Mouse (Mus musculus): ENCODE data around the gene Tep1.
"Not testable (repeated sequence)": the region's sequence is repeated elsewhere in the genome, so short reads cannot be mapped to it uniquely, and the experiment has no call there.

The Tep1 gene

DNA sequence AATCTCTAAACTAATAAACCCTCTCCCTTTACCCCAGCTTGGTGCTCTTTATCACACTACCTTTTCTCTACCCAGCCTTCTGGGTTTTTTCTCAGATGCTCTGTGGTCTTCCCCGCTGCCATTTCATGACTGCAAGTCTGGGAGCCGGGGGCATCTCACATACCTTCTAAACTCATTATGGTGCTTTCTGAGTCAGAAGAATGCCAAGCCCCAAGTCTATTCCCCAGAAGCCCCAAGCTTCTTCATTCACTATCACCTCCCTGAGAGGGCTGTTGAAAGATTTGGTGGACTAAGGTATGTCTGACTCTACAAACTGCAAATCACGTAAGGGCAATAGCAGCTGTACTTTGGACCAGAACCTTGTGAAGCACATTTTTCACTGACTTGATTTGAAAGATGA, 3.4 kb downstream of the Tep1 start:
- no peak for DNase-seq

- not testable (repeated sequence) for DNase-seq
Measured at GRCm38 (mm10) chr14:50865005-50865404, 5.4 kb downstream of the Tep1 start.

GRCm38 (mm10) chr14:50862641-50863040, 7.7 kb downstream of the Tep1 start:
- DNase-seq, result no peak

DNA sequence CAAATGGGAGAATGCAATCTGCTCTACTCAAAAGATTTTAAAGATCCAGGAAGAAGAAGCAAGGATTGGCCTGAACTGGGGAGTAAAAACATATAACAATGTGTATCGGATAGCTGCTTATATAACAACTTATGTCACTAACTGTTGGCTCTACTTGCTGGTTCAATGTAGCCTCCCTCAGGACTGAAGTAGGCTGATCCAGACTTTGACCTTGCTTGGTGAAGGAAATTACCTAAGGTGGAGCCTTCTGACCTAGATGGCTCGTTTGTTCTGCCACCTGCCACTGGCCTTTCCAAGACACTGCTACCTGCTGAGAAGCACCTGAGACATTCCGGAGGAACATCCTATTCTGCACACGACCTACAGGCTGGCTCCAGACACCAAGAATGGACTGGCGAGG, 14.6 kb downstream of the Tep1 start:
- DNase-seq, result no peak

DNA sequence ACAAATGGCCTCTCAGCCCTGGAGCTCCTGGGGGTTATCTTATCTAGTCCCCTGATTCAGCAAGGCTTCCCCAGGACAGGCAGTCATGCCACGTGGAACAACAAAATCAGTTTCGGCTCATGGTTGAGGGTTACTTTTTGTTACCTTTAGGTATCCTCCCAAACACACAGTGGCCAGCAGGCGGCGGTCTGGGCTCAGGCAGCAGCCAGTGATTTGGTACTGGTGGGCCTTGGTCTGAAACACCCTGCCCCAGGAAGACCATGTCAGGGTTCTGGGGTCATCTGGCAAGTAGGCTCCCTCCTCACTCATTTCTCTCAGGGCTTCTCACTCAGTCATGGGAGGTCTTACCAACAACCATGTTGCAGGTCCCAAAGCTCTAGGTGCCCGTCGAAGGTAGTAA, 33.1 kb downstream of the Tep1 start:
- DNase-seq, result peak; percentile 7

- DNase-seq, result no peak
Measured at GRCm38 (mm10) chr14:50834435-50834834, 35.9 kb downstream of the Tep1 start.

DNA sequence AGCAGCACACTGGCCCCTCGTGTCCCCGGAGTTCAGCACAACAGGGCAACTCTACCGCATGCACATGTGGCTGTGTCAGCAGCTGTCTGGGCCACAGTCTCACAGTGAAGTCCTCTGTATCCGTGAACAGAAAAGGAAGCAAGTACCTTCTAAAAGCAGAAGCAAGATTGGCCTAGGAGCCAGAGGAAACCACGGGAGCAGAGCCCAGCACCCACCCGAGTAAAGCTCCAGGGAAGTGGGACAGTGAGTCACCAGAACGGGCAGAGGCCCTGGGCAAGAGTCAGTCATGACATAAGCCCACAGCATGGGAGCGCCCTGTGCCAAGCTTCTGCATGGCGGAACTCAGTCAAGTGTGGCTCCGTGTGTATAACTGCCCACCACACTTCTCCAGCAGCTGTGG, 36.4 kb downstream of the Tep1 start:
- DNase-seq, result no peak

GRCm38 (mm10) chr14:50829878-50830277, 40.5 kb downstream of the Tep1 start:
- DNase-seq, result no peak

GRCm38 (mm10) chr14:50826579-50826978, 43.8 kb downstream of the Tep1 start:
- DNase-seq, result no peak

DNA sequence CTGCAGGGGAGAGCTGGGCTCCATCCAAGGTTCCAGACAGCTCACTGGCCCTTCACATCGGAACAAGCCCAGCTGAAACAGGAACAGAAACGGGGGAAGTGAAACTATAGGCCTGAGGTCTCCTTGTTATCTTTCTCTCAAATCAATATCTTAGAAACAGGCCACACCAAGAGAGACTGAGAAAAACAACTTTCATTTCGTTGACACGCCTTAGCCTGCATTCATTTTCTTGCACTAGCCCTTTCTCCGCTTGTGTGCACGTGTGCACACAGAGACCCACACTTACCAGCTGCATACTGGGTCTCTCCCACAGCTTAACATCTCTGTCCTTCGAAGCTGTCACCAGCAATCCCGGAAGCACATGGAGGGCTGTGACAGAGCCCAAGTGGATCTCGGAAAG, 46.1 kb downstream of the Tep1 start:
- DNase-seq, result no peak

DNA sequence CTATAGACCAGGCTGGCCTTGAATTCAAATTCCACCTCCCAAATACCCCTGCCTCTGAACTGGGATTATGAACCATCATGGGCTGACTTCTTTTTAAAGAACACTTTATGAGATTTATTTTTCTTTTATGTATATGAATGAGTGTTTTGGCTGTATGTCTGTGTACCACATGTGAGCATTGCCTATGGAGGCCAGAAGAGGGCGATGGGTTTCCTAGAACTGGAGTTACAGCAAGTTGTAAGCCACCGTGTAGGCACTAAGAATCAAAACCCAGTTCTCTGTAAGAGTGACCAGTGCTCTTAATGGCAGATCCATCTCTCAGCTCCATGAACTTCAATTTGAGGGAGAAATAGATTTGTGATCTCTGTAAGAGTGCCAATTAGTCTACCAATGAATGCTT, 47.1 kb downstream of the Tep1 start:
- DNase-seq, result no peak

DNA sequence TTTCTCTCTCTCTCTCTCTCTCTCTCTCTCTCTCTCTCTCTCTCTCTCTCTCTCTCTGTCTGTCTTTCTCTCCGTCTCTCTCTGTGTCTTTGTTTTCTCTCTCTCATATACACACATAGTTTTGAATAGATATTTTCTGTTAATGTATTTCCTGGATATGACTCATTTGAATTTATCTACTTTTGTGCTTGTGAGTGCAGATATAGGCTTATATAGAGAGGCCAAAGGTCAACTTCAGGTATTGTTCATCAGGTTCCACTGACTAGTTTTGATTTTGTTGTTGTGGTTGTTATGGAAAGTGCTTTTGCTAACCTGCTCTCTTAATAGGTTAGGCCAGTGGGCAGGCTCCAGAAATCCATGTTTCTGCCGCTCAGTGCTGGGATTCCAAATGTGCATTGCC, 57.3 kb downstream of the Tep1 start:
- DNase-seq, result no peak

GRCm38 (mm10) chr14:50807487-50808072, 62.8 kb downstream of the Tep1 start, which contains the start of the genes Ccnb1ip1 and Parp2:
TSS of gene Ccnb1ip1 (minus strand) at chr14:50807732.
TSS of gene Parp2 (plus strand) at chr14:50807841.
- peak; percentile 99 for DNase-seq

DNA sequence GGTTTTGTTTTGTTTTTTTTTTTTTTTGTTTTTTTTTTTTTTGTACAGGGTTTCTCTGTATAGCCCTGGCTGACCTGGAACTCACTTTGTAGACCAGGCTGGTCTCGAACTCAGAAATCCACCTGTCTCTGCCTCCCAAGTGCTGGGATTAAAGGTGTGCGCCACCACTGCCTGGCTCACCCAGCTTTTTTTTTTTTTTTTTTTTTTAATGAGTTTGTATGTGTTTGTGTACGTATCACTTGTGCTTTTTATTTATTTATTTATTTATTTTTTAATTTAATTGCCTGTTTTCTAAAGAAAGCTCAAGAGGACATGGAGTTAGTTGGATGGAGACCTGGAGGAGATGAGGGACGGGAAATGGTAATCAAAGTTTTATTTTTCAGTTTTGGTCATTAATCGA, 63.9 kb downstream of the Tep1 start:
- not testable (repeated sequence) for DNase-seq

GRCm38 (mm10) chr14:50804683-50805082, 65.7 kb downstream of the Tep1 start:
- no peak for DNase-seq

DNA sequence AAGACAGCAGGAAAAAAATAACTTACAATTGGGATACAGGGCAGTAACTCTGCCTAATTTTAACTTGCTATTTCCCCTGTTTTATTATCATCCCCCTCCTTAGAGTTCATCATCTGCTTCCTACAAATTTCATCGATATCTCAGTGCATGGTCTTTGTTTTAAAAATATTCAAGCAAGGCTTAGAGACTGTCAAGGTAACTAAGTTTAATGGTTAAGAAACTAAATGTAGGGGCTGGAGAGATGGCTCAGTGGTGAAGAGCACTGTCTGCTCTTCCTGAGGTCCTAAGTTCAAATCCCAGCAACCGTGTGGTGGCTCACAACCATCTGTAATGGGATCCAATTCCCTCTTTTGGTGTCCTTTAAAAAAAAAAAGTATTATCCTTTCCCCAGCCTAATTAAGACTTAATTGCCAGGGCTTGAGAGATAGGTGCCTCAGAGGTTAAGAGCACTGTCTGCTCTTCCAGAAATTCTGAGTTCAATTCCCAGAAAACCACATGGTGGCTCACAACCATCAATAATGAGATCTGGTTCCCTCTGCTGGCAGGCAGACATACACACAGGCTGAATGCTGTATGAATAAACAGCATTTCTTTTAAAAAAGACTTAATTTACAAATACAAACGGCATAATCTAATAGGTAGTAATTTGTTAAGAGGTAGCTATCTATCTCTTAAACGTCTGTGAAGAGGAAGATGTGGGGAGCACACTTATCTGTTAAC, 67.4 kb downstream of the Tep1 start:
- no peak for DNase-seq

GRCm38 (mm10) chr14:50802441-50802840, 67.9 kb downstream of the Tep1 start:
- no peak for DNase-seq

GRCm38 (mm10) chr14:50799502-50800259, 70.7 kb downstream of the Tep1 start:
- peak; percentile 37 for DNase-seq

- peak; percentile 30 for DNase-seq
Measured at GRCm38 (mm10) chr14:50798512-50798911, 71.8 kb downstream of the Tep1 start.

DNA sequence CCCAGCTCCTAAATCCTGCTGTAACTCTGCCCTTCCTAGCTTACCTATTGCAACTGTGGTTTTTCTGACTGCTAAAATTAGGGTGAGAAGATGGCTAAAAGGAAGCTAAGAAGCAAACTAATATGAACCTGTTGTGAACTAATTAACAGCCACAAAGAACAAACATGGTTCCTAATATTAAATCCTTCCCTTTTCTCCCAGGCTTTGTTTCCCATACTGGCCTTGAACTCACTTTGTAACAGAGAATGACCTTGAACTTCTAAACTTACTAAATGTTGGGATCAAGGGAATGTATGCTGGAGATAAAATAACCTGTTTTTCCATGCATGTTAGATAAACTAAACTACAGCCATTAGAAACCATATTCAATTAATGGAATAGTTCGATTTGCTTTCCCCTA, 73.9 kb downstream of the Tep1 start:
- no peak for DNase-seq

GRCm38 (mm10) chr14:50795965-50796364, 74.4 kb downstream of the Tep1 start:
- no peak for DNase-seq

- DNase-seq, result no peak
Measured at GRCm38 (mm10) chr14:50795261-50795935, 75.0 kb downstream of the Tep1 start.

- no peak for DNase-seq
Measured at GRCm38 (mm10) chr14:50788157-50788556, 82.2 kb downstream of the Tep1 start.

Data from thymus, postnatal 25 days (tissue).